Mouse (Mus musculus): ENCODE data around the gene Mrrf.
"Not testable (repeated sequence)": the region's sequence is repeated elsewhere in the genome, so short reads cannot be mapped to it uniquely, and the experiment has no call there.

Gene Mrrf

DNA sequence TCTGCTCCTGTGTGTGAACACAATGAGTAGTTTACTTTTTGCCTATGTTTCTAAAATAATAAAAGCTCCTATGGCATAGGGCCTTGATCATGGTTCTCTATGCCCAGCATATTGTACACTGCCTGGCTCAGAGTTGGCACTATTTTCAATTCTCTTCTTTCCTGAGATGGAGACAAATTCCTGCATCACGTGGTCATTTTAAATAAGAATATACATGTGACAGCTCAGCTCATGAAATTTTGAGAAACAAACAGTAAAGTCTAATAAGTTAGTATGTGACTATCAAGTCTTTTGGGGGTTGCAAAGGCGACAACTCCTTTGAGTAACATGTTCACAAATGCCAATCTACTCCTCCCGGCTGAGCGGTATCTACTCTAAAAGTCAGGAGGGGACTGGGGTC is 302 bp upstream of the Mrrf start:
- no peak for DNase-seq

DNA sequence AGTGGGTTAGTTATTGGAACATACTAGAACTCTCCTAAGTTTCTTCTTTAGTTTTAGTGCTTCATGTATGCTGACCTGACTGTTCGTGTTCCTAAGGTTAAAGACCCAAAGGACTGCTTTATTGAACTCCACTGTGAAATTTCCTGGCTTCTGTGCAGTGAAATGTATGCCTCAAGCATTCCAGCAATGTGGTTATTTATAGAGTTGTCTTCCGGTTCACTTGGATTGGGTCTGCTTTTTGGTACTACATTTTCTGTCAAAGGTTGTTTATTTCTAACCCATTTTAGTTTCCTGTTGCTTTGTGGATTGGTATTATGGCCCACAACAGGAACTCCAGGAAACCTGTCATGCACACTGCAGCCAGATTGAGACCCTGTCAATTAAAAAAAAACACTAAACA is 2.9 kb downstream of the Mrrf start:
- no peak for DNase-seq

DNA sequence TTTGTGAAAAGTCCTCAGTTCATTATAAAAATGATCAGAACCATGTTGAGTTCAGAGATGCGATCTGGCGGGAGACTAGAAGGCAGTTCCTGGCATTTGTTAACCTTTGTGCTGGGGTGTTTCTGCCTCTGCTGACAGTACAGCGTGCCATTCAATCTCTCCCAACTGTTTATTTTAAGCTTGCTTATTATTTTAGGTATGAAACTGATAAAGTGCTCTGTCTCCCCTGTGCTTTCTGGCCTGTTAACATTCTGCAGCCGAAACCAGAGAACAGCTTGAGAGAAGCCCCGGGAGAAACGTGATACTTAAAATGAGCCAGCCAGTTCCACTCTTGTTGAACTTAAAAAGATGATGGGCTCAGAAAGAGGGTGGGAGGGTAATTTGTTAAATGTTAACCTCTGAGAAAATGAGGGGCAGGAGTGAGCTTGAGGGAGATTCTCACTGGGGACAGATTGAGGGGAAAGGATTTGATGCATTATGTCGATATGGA is 12.7 kb downstream of the Mrrf start:
- DNase-seq: no peak

DNA sequence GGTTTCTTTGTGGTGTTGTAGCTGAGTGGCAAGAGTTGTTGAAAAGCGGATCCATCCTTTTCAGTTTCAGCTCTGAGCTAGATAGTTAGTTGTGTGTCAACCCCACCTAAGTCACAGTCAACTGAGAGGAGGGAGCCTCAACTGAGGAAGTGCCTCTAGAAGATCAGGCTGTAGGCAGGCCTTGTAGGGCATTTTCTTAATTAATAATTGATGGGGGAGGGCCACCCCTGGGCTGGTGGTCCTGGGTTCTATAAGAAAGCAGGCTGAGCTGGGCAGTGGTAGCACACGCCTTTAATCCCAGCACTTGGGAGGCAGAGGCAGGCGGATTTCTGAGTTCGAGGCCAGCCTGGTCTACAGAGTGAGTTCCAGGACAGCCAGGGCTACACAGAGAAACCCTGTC is 16.2 kb downstream of the Mrrf start:
- not testable (repeated sequence) for DNase-seq

DNA sequence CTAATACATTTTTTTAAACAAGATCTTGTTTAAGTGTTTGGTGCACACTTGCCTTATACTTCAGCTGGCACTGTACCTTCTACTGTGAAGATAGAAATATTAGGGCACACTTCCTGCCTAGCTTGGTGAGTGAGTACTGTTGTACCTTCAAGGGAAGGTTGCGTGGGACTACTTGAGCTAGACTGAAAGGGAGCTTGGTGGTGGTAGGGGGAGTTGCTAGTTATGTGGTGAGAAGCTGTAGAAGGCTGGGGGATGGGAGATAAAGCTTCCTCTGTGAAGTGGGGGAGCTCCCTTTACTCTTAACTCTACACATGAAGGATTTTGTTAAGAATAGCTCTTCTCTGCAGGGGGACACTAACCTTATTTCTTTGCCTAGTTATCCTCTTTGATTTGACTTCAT is 21.3 kb downstream of the Mrrf start:
- no peak for DNase-seq

DNA sequence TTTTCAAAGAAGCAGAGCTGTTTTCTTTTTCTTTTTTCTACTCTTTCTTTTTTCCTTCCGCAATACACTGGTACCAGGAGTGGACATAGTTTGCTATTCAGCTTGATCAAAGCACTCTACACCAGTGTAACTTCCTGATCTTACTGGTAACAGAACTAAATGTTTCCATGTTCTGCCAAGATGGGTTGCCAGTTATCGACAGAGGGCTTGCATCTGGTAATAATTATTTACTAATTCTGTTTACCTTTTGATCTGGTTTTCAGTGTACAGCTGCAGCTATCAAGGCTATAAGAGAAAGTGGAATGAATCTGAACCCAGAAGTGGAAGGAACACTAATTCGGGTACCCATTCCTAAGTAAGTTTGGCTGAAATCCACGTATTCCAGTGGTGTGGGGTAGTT is 23.1 kb downstream of the Mrrf start:
- DNase-seq: no peak

DNA sequence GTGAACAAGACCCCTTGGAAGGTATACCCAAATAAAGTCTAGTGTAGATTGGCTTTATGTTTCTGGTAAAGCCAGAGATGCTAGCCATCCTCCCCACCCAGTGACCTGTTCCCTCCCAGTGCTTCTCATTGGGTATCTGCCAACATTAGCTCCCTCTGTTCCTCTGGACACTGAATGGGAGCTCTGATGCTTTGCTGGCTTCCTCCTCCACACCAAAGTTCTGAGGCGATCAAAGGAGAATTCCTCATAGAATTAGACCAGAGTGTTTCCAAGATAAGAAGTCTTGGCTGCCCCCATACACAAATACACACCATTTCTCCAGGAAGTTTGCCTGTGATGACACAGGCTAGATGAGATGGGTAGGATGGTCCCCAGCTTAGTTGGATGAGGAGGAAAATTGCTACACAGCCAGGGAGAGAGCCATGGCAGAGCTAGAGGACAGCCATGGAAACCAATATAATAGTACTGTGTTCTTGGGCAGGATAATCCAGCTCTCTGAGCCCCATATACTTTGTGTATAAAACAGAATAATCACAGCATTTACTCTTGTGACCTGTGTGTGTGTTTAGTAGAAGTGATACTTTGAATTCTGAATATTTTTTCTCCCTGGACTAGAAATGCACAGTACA is 31.9 kb downstream of the Mrrf start:
- no peak for DNase-seq

DNA sequence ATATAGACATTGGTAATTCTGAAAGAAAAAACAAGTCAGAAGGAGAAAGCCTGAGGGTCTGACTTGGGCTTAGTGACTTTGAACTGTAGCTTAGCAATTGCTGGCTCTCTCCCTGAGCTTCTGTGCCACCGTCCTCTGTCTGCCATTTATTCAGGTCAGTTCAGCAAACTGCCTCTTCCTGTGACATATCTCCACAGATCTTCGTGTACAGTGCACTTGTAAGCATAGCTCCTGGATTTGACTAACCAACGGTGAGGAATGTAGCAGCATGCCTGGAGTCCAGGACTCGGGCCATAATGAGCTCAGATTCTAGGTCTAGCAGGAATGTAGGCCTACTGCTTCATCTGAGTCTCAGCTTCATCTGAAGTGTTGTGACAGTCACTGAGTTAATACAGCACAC is 33.0 kb downstream of the Mrrf start:
- DNase-seq: no peak

DNA sequence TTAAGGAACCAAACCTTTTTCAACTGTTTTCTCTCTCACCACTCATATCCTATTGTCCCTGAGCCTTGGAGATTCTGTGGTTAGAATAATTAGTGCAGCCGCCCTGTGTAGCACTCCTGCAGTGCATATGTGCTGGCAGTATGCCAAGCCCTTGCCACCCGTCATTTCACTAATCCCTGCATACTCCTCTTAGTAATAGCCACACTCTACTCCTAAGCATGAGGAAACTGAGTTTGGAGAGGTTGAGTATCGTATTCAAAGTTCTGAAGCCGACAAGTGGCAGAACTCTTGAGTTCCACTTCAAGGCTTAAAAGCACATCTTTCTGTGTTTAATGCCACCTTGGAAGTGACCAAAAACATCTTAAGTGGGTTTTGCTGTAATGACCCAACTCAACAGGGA is 35.9 kb downstream of the Mrrf start:
- no peak for DNase-seq

DNA sequence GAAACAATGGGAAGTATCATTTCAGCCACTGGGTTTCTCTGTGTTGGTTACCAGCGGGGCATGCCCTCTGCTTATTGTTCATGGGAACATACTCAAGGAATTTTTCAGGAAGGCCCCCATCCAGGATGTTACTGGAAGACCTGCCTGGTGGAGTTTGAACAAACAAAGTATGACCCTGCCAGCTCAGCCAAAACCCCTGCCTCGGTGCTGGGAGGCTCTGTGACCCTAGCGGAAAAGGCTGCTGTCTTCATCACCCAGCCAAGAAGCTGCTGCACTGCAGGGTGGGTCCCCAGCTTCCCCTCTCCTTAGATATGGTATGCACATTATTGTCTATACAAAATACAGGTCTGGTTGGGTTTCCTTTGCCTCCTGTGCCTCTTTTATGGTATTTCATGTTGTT is 36.4 kb downstream of the Mrrf start:
- DNase-seq: no peak

DNA sequence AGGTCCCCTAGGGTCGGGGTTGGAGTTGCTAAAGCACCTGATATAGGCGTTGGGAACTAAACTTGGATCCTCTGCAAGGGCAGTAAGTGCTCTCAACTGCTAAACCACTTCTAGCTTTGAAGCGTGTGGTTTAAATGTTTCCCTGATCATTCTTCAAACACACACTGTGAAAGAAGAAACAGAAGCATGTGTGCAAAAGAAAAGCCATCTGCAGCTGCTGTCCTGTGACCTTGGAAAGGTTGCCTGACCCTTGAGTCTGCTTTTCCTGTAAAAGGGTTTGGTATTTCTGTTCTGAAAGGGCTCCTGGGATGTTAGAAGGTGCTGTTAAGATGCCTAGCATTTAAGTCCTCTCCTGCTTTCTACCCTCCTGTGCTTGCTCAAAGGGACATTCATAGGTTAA is 43.3 kb downstream of the Mrrf start:
- no peak for DNase-seq

DNA sequence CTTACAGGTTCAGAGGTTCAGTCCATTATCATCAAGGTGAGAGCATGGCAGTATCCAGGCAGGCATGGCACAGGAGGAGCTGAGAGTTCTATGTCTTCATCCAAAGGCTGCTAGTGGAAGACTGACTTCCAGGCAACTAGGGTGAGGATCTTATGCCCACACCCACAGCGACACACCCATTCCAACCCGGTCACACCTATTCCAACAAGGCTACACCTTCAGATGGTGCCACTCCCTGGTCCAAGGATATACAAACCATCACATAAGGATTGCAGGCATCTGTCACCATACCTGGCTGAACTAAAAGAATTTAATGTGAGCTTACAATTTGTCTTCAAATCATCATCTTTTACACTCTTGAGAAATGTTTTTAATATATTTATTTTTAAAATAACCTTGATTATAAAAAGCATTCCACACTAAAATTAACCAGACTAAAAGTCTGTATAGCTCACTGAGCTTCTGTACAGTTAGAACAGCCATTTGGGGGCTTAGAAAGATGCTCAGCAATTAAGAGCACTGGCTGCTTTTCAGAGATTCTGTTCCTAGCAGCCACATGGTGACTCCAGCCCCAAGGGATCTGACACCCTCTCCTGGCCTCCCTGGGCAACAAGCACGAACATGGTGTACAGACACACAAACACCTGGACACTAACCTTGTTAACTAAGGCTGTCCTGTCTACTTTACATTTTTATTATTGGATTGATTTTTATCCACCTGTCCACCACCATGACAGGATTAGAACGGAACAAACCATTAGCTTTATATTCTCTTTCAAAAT is 45.6 kb downstream of the Mrrf start:
- DNase-seq: not testable (repeated sequence)

DNA sequence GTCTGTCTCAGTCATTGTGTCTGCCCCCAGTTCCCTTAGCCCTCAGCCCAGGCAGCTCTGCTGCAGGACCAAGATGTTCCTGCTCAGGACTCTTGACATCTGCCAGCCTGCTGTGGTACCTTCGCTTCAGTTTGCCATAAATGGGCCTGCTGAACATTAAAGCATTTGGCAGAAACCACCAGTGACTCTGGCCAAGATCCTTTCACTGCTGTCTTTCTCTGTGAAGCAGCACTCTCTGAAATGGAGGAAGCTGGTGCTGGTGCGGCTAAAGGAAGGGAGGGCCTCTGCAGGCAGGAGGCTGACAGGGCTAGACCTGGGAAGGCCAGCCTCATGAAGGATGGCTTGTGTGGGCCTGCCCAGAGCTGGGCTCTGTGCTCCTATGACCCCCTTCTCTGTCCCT is 47.1 kb downstream of the Mrrf start:
- no peak for DNase-seq

DNA sequence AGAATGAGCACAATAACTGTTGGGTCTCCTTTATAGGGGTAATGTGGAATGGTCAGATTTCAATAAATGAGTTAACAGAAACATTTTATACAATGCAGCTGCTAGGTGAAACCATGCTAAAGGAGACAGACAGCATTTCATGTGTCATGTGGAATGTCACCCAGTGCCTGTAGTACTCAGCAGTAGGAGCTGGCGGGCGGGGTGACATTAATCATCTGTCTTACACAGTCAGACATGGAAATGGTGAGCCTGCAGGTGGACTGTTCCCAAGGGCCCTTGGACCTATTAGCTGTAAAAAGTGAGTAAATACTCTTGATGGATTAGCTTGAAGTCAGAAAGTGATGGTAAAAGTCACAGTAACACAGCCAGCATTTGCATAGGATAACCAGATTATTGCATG is 48.0 kb downstream of the Mrrf start:
- no peak for DNase-seq

DNA sequence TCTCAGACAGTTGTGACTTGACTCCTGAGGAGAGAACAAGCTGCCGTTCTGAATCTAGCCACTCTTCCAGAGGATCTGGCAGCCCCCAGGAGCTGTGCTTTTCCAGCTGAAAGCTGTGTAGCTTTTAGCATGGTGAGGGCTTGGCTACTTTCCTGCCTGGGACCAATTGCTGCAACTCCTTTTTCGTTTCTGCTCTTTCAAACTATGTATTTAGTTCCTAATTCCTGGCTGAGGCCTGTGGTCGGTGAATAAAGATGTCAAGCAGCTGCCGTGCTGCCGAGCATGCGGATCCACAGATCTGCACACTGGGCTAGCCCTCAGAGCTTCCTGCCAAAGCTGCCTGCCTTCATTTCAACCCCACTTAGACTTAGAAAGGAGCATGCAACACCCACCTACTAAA is 48.7 kb downstream of the Mrrf start:
- DNase-seq: no peak

DNA sequence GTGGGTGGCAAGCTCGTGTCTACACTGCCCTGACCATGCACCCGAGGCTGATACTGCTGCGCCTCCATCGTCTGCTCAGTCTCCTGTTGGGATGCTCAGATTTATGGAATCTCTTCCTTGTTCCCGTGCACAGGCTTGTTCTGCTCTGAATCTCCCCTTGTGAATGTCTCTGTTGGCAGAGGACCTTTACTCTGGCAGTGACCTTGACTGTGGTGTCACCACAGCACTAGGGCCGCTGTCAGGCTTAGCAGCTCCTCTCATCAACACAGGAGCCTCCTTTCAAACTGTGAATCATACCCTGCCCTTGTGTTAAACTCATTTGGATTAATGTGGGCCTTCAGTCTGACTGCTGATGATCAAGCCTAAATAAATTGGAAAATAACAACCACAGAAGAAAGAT is 53.0 kb downstream of the Mrrf start:
- not testable (repeated sequence) for DNase-seq

DNA sequence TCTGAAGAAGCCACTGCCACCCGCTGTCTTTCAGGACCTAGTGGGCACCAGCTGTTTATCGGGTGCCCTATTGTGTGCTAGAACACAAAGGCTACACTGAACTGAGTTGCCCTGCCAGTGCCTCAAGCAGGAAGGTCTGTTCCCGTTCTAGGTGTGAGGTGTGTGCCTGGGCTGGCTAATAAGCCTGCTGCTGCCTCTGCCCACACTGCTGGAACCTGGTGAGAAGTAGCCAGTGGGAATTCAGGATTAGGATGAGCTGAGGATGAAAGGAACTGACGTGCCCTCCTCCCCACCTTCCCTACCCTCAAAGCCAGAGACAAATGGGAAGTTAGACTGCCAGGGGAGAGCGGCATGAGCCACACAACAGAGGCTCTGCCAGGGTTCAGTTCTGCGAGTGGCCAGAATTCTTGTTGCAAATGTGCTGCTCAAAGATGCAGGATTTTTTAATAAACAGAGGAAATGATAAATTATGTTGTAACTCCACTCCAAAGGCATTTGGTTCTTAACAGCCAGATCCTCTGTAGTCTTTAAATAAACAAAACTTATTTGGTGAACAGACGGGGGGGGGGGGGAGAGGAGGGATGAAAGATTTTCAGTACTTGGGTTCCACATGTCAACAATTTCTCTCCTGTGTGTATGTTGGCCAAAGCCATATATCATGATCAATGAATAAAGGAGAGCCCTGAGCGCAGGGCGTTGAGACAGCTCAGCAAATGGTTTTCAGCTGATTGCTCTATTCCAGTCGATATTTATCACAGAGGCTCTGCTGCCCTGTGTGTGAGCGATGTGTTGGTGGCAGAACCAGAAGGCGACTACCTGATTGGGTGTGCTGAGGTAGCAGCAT is 55.1 kb downstream of the Mrrf start:
- DNase-seq: no peak

DNA sequence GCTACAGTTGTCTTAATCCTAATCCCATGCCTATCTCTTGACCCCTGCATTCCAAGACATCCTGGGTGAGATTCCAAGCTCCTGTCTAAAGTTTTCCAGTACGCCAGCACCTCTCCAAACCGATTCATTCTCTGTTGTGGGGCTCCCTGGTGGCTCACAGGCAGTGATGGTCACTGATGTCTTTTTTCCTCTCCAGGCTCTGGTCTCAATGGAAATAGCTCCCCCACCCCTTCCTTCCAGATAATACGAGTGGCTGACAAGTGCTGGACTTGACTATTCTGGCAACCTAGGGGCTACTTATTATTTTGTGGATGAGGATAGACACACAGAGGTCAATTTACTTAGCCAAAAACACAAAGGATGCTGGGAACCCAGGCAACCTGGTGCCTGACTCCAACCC is 60.8 kb downstream of the Mrrf start:
- DNase-seq: no peak

DNA sequence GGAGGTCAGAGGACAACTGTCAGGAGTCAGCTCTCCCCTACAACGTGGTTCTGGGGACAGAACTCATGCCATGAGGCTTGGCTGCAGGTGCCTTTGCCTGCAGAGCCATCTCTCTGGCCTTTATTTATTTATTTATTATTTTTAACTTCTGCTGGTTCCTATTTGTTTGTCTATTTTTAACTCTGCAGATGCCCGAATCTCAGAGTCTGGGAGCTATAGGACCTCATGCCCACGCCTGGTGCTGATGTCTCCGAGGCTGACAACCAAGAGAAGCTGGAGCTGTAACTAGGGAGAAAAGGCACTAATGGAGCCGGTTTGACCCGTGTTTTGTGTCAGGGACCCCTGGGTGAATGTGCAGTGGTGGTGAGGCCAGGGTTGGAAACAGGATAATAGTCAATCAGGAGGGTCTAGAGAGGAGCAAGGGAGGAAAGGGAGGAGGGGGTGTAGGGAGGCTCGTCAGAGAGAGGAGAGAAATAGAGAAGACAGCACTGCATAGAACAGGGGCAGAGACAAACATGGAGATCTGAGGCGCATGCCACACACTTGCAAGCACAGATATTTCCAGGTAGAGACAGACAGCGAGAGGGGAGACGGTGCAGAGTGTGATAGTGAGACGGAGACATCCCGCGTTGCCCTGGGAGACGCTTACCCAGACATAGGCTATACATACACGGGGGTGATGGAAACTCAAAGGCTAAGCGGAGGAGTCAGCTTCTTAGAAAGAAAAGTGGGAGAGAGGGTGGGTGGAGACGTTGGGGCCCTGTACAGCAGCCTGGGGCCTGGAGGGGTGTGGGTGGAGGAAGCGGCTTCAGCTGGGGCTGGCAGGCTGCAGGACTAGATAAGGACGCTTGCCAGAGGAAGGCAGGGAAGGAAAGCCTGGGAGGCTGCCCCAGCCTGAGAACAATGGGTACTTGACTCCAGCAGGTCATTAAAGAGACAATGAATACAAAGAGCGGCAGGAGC is 62.0 kb downstream of the Mrrf start:
- no peak for DNase-seq

DNA sequence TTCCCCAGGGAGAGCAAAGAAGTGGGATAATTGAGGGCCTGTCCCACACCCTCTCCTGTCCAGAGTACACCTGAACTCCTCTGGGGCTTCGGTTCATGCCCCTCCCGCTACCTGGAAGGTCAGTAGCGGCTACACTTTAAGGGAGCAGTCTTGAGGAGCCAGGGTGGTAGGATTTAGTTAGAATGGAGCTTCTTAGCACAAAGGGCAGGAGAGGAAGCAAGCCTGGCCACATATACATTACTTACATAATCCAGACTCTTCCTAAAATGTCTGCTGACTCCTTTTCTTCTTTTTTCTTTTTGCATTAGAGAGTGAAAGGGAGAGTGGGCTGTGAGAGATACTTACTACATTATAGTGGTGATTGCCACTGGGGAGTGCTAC is 62.7 kb downstream of the Mrrf start:
- no peak for DNase-seq

DNA sequence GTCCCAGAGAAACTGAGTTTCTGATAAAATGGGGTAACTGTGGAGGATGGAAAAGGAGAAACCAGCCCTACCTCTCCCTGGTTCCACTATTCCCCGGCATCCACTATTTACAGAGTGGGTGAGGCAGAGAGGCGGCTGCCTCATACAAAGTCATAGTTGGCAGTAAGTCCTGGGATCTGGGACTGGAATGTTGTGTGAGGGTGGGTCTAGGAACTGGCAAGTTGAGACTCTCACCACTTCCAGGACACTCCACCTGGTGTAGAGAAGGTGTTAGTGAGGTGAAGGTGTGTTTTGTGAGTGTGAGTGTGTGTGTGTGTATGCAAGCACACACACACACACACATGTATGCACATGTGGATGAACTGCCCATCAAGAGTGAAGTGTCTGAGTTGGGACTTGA is 64.6 kb downstream of the Mrrf start:
- no peak for DNase-seq

DNA sequence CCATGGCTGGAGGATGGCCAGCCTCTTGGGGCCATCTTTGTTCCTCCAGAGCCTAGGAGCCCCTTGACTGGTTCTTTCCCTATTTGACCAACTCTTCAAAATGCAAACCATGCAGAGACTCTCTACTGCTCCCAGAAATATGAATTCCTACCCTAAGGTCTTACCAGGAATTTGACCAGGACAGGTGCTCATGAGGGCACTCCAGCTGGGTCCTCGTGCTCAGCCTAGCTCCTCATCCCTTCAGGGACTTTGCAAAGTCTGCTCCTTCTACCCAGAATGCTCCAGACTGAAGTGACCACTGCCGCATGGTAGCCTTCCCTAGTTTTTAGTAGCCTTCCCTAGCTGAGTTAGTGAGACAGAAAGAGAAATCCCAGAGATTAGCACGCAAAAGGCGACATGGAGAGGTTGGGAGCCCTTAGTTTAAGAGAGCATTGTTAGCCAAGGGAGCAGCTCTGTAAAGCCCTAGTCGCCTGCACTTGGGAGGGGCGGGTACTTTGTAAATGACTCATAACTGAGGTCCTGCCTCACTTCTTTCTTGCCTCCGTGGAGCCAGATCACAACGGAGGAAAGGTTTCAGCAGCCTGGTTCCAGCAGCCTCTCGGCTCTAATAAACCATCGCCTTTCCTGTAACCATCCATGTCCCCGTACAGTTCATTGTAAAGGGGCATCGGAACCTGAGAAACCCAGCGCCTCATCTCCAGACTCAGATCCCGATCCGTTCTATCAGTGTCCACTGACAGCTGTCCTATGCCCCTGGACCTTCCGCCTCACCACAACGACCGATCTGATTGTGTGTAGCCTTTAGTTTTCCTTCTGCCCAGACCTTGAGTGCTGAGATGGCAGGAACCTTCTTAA is 65.8 kb downstream of the Mrrf start:
- no peak for DNase-seq

Measured in spleen, adult 18-20 months (tissue).